Comparison of ENCODE assay signal across 31 mouse cellular contexts in the genomic region with DNA sequence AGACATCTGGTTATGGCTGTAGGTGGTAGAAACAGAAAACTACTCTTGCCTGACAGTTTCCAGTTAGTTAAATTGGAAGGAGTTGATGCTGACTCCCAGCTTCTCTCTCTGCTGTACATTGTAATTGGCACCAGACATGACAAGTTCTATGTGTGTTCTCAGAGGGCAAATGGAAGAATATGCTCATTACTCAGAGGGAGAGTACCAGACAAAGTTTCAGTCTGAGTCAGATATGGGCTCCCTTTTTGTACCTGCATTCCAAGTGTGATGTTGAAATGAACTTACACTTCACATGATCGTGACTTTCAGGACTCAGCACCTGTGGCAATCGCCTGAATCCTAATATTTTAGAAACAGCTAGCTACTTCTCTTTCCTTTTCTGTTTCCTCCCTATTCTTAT.
"Had no signal": no experiment of that assay in that cellular context is flagged by ENCODE, and none has a peak within 500 bp of the region (broad histone marks: within the 10 kb centered on the region; RNA-seq: fewer than 3 reads in every experiment).

No protein-coding gene starts in this region.

- H3K4me2 ChIP-seq: limb, embryonic 12.5 days; limb, embryonic 13.5 days; limb, embryonic 15.5 days; liver, embryonic 11.5 days; liver, embryonic 12.5 days; liver, embryonic 13.5 days; liver, embryonic 15.5 days; lung, embryonic 14.5 days; lung, embryonic 15.5 days; midbrain, embryonic 11.5 days; midbrain, embryonic 12.5 days; midbrain, embryonic 13.5 days; midbrain, embryonic 15.5 days; neural tube, embryonic 12.5 days had no signal

- DNase-seq: left cerebral cortex, postnatal 4 days; liver; liver, embryonic 13.5 days; liver, postnatal 0 days; lung, adult 18-20 months; lung, adult 2 months; lung, embryonic 14.5 days; lung, postnatal 10 days; lung, postnatal 36 days; lung, postnatal 4 days; midbrain, embryonic 14.5 days had no signal

- H3K9ac ChIP-seq: limb, embryonic 12.5 days; limb, embryonic 13.5 days; limb, embryonic 15.5 days; liver, embryonic 12.5 days; liver, embryonic 13.5 days; liver, embryonic 14.5 days; liver, embryonic 15.5 days; liver, postnatal 0 days; lung, embryonic 14.5 days; lung, embryonic 15.5 days; midbrain, embryonic 12.5 days; midbrain, embryonic 13.5 days; midbrain, embryonic 15.5 days; neural tube, embryonic 12.5 days had no signal

- H3K4me3 ChIP-seq: left cerebral cortex, adult 2 months; limb, embryonic 10.5 days; limb, embryonic 12.5 days; limb, embryonic 13.5 days; limb, embryonic 15.5 days; liver, embryonic 12.5 days; liver, embryonic 13.5 days; liver, embryonic 15.5 days; lung, embryonic 15.5 days; megakaryocyte, embryonic 14.5 days; midbrain, embryonic 10.5 days; midbrain, embryonic 12.5 days; midbrain, embryonic 13.5 days; midbrain, embryonic 15.5 days; myocyte; neural tube, embryonic 12.5 days had no signal

- H3K27me3 ChIP-seq: limb, embryonic 12.5 days; limb, embryonic 13.5 days; limb, embryonic 15.5 days; liver, embryonic 12.5 days; liver, embryonic 13.5 days; liver, embryonic 15.5 days; lung, embryonic 15.5 days; megakaryocyte, embryonic 14.5 days; midbrain, embryonic 12.5 days; midbrain, embryonic 13.5 days; midbrain, embryonic 15.5 days; neural tube, embryonic 12.5 days had no signal

- H3K9me3 ChIP-seq: limb, embryonic 10.5 days; limb, embryonic 12.5 days; limb, embryonic 13.5 days; limb, embryonic 15.5 days; liver, embryonic 12.5 days; liver, embryonic 13.5 days; liver, embryonic 15.5 days; lung, embryonic 15.5 days; megakaryocyte, embryonic 14.5 days; midbrain, embryonic 10.5 days; midbrain, embryonic 12.5 days; midbrain, embryonic 13.5 days; midbrain, embryonic 15.5 days; neural tube, embryonic 12.5 days had no signal

- ATAC-seq: liver, embryonic 12.5 days; liver, postnatal 0 days; midbrain, embryonic 13.5 days; midbrain, embryonic 15.5 days; midbrain, embryonic 16.5 days had no signal

- H3K4me1 ChIP-seq: limb, embryonic 10.5 days; limb, embryonic 12.5 days; limb, embryonic 13.5 days; limb, embryonic 15.5 days; liver, embryonic 12.5 days; liver, embryonic 13.5 days; liver, embryonic 15.5 days; lung, embryonic 15.5 days; megakaryocyte, embryonic 14.5 days; midbrain, embryonic 10.5 days; midbrain, embryonic 12.5 days; midbrain, embryonic 13.5 days; midbrain, embryonic 15.5 days; neural tube, embryonic 12.5 days had no signal

- H3K27ac ChIP-seq: left cerebral cortex, adult 2 months; limb, embryonic 10.5 days; limb, embryonic 12.5 days; limb, embryonic 13.5 days; limb, embryonic 15.5 days; liver, embryonic 12.5 days; liver, embryonic 13.5 days; liver, embryonic 14.5 days; liver, embryonic 15.5 days; lung, embryonic 15.5 days; macrophage; midbrain, embryonic 10.5 days; midbrain, embryonic 12.5 days; midbrain, embryonic 13.5 days; midbrain, embryonic 15.5 days; neural tube, embryonic 12.5 days had no signal

- H3K36me3 ChIP-seq: limb, embryonic 10.5 days; limb, embryonic 12.5 days; limb, embryonic 13.5 days; limb, embryonic 15.5 days; liver, embryonic 12.5 days; liver, embryonic 13.5 days; liver, embryonic 15.5 days; lung, embryonic 15.5 days; midbrain, embryonic 10.5 days; midbrain, embryonic 12.5 days; midbrain, embryonic 13.5 days; midbrain, embryonic 15.5 days; neural tube, embryonic 12.5 days had no signal
